Mouse (Mus musculus) embryonic facial prominence, embryonic 14.5 days (tissue): ENCODE measurements around the gene Vmn2r100. TPM values are rescaled to one million over a fixed set of nuclear protein-coding genes. Genes with fewer than 3 reads are reported as not detected.

Experiments
- ATAC-seq: fragments of 200-750 bp; cut with Nextera tagmentation; 2 replicates; pipeline ENCODE4 v1.8.0; 2017; ENCODE audit warnings: low read depth, moderate number of reproducible peaks, moderate TSS enrichment
- DNase-seq: peaks from one replicate; pipeline ENCODE4 v3.0.0-alpha.2; 2015; ENCODE audit warnings: low spot score
- H3K27ac ChIP-seq: fragments of 300-500 bp; sonication (generic); replicated peaks from 2 replicates; pipeline ENCODE4 v1.5.1; 2014; ENCODE audit warnings: low read depth, mild to moderate bottlenecking, low read length, moderate library complexity
- H3K27me3 ChIP-seq: fragments of 300-500 bp; sonication (generic); replicated peaks from 2 replicates; pipeline ENCODE4 v1.6.1; 2014; ENCODE audit warnings: low read length; ENCODE audit not compliant: control insufficient read depth, insufficient read depth
- H3K36me3 ChIP-seq: fragments of 300-500 bp; sonication (generic); 2 replicates; pipeline ENCODE4 v1.6.1; 2014; ENCODE audit warnings: low read length, mixed read lengths; ENCODE audit not compliant: control insufficient read depth, insufficient read depth
- H3K4me1 ChIP-seq: fragments of 300-500 bp; sonication (generic); 2 replicates; pipeline ENCODE4 v1.6.1; 2014; ENCODE audit warnings: antibody characterized with exemption, low read length; ENCODE audit not compliant: control insufficient read depth, insufficient read depth
- H3K4me2 ChIP-seq: fragments of 300-500 bp; sonication (generic); 2 replicates; pipeline ENCODE4 v1.6.1; 2014; ENCODE audit warnings: low read depth, mild to moderate bottlenecking, low read length, moderate library complexity, mixed read lengths
- H3K4me3 ChIP-seq: fragments of 300-500 bp; sonication (generic); 2 replicates; pipeline ENCODE4 v1.5.1; 2014; ENCODE audit warnings: low read depth, mild to moderate bottlenecking, low read length
- H3K9ac ChIP-seq: fragments of 300-500 bp; sonication (generic); 2 replicates; pipeline ENCODE4 v1.6.1; 2014; ENCODE audit warnings: low read depth, mild to moderate bottlenecking, low read length, moderate library complexity, mixed read lengths
- H3K9me3 ChIP-seq: fragments of 300-500 bp; sonication (generic); 2 replicates; pipeline ENCODE4 v1.6.1; 2016; ENCODE audit warnings: low read length; ENCODE audit not compliant: control insufficient read depth
- polyA plus RNA-seq: library from polyadenylated mRNA; unstranded; fragments of >200 nt; fragmentation: Nextera tagmentation; extraction: Ambion mirVana; gene quantifications from 2 replicates; pipeline ENCODE4 v1.2.1, GENCODE M21; 2014

Vmn2r100 gene
- not detected in 2 replicates for polyA plus RNA-seq

- Histone ChIP-seq H3K4me3 (no peak within 1 kb of the TSS), H3K4me1 (no peaks in the 10 kb centered on the region), H3K9me3 (no peaks in the 10 kb centered on the region), H3K36me3 (no peaks in the 10 kb centered on the region), H3K4me2 (no peak within 1 kb of the TSS), H3K27me3 (no peaks in the 10 kb centered on the region), H3K9ac (no peak within 1 kb of the TSS), H3K27ac (no peak within 1 kb of the TSS)
- no peak for ATAC-seq
- DNase-seq, result no peak
Observed at GRCm38 (mm10) chr17:19504432-19504831, at the start of gene Vmn2r100. TSS of gene Vmn2r100 (plus strand) at chr17:19504732.

GRCm38 (mm10) chr17:19482866-19483265, 21.7 kb upstream of the Vmn2r100 start:
- Histone ChIP-seq H3K9me3 (no peaks in the 10 kb centered on the region; the same call in 1 of the 2 replicates), H3K4me1 (no peaks in the 10 kb centered on the region), H3K4me2 (no peak overlapping the region), H3K36me3 (no peaks in the 10 kb centered on the region), H3K4me3 (no peak overlapping the region), H3K27ac (no peak overlapping the region), H3K9ac (no peak overlapping the region), H3K27me3 (no peaks in the 10 kb centered on the region)
- no peak for ATAC-seq
- DNase-seq, result no peak

- no peak for ATAC-seq
- H3K9ac ChIP-seq, result no peak within 1 kb of the TSS
Observed at GRCm38 (mm10) chr17:19576927-19577326, 72.4 kb downstream of the Vmn2r100 start, which contains the start of gene Vmn2r101. TSS of gene Vmn2r101 (plus strand) at chr17:19577227.

More at GRCm38 (mm10) chr17:19576927-19577326, 72.4 kb downstream of the Vmn2r100 start, which contains the start of gene Vmn2r101:
- no peak within 1 kb of the TSS for H3K4me2 ChIP-seq
- no peak within 1 kb of the TSS for H3K4me3 ChIP-seq
- no peaks in the 10 kb centered on the region for H3K36me3 ChIP-seq
- no peak within 1 kb of the TSS for H3K27ac ChIP-seq
- no peak for DNase-seq
- no peaks in the 10 kb centered on the region for H3K27me3 ChIP-seq
- peaks cover 12% of the 10 kb centered on the region; the same call in 1 of the 2 replicates for H3K9me3 ChIP-seq
- no peaks in the 10 kb centered on the region for H3K4me1 ChIP-seq

Other genes starting within 250 kb of the Vmn2r100 start
- gene Vmn2r99, start 142.8 kb upstream of the Vmn2r100 start, polyA plus RNA-seq, result not detected in 2 replicates
- not detected in 2 replicates for gene Vmn2r101, start 72.5 kb downstream of the Vmn2r100 start, polyA plus RNA-seq
- not detected in 2 replicates for gene Vmn2r102, start 155.6 kb downstream of the Vmn2r100 start, polyA plus RNA-seq